Mouse (Mus musculus) CD8-positive naive resting alpha-beta T cell, adult 2 months (primary cell): ENCODE measurements around the gene Rimkla.

Source experiments
- DNase-seq, 2 experiments: peaks; one replicate each; pipeline ENCODE4 v3.0.0; 2022; ENCODE audit warnings: low read depth in 2 of 2, low spot score in 2 of 2

Rimkla gene

DNA sequence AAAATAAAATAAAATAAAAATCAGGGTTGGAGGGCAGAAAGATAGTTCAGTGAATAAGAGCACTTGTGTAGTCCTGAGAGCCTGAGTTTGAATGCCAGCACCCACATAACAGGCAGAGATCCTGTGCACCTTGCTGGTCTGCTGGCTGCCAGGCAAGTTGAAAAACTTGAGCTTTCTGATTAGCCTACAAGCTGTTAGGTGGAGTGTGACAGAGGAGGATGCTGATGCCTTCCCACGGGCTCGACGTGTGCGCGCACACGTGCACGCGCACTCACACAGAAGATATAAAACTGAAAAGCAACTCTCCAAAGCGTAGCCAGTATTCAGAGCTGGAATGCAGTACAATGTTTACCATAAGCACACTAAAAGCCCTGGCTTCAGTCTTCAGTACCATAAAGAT lies 19.9 kb downstream of the Rimkla start:
- DNase-seq: no peak

DNA sequence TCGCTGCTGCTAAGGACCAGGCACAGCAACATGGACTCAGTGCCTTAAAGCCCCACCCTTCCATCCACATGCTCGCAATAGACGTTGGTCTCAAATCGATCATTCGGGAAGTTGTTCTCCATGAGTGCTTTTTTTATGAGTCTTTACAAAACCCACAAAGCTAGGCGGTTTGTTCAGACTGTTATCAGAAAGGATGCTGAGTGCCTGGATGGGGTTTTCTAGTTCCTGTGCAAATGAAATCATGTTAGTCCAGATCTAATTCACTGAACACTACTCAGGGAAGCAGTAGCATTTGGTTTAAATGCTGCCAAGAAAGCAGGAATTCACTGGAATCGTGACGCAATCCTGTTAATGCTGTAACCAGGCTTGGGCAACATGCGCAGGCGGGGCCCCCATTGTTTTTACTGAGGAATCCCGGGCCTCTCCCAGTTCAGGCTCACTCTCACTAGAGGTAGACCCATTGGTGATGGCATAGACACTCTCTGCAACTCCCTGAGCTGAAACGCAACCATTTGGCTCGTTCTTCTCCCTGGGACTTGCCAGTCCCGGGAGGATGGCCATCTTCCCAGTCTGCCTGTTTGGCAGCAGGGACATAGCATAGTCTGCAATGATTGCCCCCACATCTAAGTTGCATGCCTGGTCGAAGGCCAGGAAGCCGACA lies 24.6 kb downstream of the Rimkla start:
- no peak for DNase-seq

DNA sequence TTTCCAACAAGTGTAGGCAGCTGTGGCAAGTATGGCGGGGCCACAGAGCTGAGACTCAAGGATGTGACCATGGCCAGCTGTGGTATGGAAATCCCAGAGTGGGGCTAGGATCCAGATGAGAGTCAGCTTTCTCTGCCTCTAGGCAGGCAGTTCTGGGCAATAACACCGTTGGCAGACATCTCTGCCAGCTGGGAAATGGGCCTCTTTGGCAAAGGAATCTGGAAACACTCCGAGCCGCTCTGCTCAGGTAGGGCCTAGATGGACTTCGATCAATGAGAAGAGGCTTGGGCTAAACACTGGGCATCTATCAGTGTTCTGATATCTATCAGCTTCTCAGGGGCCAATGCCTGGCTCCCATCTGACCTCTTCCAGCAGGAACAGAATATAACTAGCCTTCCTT lies 26.6 kb downstream of the Rimkla start:
- DNase-seq: no peak

DNA sequence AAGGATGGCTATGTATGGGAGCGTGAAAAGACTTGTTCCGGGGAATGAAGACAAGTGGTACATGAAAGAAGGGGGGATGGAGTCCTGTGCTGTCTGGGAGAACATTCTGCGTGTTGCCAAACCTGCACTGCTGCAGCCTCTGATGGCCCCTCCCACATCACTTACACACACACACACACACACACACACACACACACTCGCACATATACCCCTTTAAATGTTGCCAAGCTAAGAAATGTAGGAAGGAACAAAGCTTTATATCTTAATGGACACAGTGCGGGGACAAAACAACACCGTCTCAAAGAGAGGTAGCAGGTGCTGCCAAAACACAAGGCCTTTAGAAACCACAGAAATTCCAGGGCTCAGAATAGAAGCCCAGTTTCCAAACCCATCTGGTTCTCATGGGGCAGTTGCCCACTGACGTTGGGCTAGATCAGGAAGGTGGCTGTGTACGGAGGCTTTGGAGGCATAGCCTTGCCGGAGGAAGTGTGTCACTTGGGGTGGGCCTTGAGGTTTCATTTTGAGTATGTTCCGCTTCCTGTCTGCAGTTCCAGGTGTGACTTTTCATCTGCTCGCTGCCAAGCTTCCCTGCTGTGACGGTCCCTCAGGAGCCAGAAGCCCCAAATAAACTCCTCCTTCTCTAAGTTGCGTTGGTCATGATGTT lies 28.5 kb downstream of the Rimkla start:
- peak; percentile 22 to 29 for DNase-seq

DNA sequence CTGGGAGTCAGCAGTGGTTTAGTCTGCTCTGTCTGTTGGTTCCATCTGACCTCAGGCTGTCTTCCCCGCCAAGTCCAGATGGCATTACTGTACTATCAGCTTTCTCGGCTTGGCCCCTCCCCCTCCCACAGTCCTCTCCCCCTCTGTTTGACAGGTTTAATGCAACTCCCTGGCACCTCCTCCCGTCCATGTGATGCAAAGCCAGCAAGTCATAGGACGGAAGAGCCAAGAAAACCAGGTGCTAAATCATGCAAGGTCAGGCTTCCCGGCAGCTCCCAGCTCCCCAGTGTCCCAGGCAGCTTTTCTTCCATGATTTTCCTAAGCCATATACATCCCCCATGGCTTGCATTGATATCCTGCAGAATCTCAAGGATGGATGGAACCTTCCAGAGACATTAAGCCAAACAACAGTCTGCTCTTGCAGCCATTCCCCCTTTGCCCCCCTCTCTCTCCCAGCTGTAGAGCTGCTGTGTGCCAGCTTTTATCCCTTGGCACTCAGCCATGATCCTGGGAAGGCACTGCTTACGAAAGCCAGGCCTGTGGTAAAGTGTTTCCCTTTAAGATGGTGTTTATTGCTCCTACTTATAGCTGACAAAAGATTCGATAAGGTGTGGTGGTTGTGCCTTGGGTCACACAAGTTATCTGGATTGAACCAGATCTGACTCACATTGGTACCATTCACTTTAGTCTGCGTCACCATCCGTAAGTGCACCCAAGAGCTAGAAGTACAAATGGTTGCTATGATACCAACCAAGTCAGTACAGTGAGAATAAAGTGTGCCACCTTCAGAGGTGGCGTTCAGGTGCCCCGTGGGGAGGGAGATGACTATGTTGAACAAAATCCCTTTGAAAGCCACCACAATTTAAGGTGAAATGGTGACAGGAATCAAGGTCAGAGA lies 29.3 kb downstream of the Rimkla start:
- DNase-seq: peak; percentile 6 to 33

DNA sequence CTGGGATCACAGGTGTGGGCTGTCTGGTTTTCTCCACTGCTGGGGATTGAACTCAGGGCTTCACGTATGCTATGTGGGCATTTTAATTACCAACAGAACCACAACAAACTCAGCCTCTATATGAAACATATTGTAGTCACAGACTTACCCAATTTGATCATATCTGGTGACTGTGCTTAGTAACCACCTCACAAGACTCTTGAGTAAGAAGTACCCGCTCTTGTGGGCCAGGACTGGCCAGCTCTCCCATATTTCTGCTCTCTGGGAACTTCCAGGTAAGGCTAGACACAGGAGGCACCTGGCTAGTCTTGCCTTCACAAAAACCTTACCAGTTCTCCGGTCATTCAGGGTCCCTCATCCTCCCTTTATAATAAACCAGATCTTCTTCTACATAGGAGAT lies 30.0 kb downstream of the Rimkla start:
- no peak for DNase-seq

DNA sequence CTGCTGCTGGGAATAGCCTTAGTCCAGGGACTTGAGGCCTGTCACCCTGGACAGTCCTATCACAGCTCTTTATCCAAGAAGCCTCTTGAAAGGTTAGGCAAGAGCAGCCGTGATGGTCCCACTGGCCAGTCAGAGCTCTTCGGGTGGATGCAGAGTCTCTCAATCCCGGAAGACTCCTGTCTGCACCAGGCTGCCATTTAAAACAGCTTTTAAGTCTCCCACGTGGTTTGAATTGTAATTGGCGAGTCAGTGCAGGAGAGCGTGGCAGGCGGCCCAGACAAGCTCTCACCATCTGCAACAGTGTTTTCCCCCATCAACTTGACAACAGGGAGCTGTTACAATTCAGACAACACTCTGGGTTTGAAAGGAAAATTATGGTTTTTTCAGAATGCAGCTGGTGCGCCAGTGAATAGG lies 31.7 kb downstream of the Rimkla start:
- DNase-seq: no peak

DNA sequence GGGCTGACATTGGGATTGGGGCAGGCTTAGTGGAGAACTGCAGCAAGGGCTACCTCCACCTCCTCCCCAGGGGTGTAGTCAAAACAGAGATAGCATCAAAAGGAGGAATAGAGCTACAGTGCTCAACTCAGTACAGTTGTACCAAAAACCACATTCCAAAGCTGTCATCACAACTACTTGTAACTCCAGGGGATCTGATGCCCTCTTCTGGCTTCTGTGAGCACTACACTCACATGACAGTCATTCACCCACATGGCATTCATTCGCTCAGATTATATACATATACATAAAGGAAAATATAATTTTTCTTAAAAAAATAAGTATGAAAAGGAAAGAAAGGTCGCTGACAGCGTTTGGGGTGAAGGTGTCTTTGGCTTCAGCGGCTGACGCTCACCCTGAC lies 32.1 kb downstream of the Rimkla start:
- no peak for DNase-seq

DNA sequence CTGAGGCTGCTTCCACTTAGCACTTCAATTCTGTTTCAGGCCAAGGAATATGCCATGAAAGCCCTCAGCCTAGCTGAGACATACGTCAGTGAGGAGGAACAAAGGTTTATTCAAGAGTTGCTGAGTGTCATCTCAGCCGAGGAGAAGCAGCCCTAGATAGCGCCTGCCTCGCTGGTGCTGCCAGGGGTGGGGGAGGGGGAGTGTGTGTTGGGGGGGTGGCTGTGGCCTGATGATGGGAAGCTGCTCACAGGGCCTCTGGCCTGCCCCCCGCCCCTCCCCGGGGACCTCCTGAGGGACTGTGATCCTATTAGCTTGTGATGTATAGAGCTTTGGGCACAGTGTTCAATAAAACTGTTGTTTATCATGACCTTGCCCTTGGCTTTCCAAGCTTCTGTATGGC lies 38.9 kb downstream of the Rimkla start:
- no peak for DNase-seq

DNA sequence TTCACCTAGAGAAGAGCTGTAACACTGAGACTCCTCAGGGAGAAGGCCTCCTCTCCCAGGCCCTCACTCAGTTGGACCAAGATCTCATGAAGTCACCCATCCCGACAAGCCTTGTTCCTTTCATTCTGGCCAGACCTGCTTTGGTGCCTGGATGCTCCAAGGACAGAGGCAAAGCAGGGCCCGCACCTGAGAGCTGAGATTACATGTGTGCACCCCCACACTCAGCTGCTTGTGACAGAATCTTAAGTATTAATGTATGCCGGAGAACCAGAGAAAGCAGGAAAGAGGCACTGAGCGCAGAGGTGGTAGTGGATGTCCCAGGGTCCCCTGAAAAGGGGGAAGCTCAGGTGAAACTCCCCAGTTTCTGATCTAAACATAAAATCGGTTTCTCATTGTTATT lies 39.3 kb downstream of the Rimkla start:
- DNase-seq: no peak

DNA sequence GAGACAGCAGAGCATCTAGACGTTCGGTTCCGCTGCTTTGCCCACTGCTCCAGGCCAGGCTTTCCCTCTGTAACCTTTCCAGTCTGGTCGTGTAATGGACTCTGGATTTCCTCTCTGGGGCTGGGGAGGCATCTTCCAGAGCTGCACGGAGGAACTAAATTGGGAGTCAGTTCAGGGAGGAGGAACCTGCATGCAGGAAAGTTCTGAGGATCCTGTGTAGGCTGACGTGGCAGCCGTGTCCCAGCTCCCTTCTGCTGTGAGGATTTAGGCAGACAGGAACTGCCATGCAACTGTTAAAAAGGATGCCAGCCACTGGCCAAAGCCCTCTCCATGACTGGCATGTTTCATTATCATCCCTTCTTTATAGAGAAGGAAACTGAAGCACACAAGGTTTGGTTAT lies 42.0 kb downstream of the Rimkla start:
- DNase-seq: no peak

DNA sequence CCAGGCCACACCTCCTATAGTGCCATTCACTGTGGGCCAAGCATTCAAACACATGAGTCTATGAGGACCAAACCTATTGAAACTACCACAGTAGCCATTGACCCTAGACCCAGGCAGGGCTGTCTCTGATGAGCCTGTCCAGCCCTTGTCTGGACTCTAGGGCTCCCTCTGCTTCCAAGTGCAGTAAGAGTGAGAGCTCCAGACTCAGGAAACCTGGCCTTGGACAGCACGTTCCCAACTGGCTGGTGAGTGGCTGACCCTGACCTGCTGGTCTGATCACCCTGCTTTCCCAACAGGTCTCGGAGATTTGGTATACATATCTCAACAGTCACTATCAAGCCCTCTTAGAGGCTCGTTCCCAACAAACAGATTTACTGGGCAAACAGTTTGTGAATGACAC lies 44.6 kb downstream of the Rimkla start:
- DNase-seq: no peak

DNA sequence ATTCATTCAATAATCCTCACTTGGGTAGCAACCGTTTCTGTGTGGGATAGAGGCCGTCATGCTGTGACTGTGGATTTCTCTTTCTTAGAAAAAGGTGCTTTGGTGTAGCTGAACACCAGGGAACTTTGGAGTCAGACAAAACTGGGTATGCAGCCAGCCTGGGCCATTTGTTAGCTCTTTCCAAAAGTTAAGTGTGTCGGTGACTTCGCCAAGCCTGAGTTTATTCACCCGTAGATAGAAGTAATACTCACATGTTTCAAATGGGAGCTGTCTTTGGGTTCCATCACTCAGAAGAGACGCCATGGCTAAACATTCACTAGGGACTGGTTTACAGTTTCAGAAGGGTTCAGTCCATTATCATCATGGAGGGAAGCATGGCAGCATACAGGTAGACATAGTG lies 45.2 kb downstream of the Rimkla start:
- no peak for DNase-seq

DNA sequence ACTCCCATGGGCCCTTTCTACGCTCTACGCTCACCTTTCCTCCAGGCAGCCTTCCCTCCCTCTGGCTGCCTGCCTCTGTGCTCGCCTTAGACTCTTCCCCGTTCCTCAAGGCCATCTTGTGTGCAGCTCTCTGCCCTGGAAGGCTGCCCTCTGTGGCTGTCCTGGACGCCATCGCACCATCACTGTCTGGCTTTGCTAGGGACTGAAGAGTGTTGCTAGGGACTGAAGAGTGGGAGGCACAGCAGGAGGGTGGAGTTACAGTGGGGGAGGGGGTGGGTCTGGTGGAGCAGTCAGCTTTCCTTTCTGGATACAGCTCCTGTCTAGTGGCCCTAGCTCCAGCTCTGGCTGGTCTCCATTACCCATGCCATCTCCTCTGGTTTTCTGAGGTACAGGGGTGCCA lies 49.9 kb downstream of the Rimkla start:
- no peak for DNase-seq

DNA sequence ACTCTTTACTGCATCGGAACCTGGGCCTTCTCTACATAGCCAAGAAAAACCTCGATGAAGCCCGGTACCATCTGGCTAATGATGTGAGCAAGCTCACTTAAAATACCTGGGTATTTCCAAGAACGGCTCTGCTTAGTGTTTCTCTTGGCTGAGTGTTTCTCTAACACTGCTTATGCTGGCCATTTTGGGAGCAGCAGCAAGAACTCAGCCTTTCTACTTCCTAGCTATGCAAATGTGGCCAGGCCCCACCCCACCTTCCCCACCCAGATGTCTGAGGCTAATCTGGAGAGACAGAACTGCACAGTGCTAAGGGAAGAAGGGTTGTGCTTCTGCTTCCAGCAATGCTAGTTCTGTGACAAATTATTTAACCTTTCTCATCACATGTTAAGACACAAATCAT lies 50.6 kb downstream of the Rimkla start:
- no peak for DNase-seq

DNA sequence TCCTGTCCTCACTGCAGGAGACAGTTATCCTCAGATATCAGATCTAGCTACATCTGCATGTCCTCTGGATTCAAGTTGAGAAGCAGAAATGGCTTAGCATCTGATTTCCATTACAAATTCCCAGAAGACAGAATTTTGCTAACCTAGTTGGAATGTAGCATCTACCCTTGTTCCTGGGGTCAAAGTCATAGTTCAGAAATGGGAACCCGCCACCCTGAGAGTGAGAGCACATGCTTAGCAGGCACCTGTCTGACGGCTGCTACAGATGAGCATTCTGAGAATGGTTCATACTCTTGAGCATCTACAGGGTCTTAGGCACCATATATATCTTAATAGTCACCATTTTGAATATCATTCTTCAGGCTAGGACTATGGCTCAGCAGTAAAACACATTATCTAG lies 54.5 kb downstream of the Rimkla start:
- no peak for DNase-seq

DNA sequence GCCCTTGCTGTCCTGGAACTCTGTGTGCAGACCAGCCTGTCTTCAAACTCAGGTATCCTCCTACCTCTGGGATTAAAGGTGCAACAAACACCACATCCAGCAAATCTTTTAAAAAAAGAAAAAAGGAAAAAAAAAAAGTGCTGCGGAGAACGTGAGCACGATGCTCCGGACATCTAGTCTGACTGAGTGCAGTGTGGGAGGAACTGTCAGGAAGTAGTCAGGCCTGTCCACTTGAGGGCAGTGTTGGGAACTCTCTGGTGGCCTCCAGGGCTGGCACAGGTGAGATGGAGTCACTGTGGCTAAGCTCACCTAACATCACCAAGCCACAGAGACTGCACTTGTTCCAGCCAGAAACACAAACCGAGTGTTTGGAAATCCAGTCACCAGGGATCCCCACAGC lies 61.8 kb downstream of the Rimkla start:
- DNase-seq: peak in 1 of 2 experiments; percentile 21

DNA sequence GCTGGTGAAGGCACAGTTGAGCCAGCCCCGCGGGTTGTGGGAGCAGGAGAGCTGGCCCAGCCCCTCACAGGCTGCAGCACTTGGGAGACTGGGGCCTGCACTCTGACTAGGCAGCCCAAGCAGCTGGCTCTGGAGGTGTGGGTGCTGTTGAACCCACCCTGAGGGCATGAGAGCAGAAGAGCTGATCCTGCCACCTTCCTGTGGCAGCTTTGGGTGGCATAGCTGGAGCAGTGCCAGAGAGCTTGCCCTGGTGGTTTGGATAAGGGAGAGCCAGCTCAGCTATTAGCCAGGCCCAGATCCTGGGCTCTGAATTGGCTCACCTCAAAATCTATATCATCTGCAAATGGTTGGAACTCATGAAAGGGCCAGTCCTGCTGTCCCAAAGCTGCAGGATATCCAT lies 64.7 kb downstream of the Rimkla start:
- DNase-seq: no peak

DNA sequence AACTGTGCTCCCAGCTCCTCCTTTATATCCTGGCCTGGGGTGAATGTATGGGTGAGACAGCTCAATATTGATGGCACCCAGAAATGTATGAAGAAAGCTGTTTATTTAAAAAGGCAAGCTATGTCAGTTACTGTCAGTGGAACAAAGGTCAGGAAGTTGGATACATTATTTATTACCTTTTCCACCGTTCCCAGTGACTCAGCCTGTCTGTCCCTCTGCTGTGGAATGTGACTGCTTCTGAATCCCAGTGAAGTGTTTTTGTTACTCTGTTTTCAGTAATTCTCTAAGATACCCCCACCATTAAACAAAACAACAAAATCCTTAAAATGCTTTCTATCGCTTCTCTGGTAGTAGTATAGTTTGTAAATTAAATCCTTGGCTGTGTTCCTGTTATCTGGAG lies 66.8 kb downstream of the Rimkla start:
- DNase-seq: no peak

DNA sequence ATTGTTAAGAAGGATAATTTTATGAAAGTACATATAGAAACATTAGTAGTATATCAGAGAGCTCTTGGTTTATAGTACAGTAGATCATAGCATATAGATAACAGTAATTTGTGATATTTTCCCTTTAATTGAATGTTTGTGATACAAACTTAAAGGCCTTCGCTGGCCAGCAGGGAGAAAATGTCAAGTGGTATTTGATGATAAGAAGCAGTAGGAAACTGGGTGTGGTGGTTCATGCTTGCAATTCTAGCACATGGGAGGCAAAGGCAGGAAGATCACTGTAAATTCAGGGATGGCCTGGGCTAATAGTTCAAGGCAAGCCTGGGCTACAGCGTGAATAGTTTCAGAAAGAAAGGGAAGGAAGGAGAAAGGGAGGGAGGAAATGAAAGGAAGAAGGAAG lies 67.4 kb downstream of the Rimkla start:
- DNase-seq: no peak

DNA sequence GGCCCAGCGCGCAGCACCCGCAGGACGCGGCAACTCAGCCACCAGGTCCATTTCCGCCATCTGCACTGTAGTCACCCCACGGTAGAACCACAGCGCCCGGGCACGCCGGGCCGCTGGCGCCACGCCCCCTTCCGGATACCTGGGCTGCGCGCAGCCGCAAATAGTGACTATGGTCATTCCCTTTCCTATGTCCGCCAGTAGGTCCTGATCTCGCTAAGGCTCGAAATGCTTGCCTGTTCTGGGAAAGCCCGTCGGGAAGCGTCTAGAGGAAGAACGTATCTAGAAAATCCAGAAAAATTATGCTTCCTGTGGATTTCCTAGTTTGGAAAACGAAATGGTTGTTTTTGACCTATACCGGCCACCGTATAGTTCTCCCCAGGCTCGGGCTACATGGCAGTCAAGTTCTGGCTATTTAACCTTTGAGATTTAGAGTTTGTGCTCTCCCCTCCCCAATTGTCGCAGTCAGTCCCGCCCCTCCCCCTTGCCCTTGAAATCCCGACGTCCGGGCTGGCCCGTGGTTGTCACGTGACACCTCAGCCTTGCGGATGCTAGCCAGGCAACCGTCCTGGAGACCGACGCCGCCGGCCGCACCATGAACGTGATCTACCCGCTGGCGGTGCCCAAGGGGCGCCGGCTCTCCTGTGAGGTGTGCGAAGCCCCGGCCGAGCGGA lies 70.0 kb downstream of the Rimkla start, which contains the start of the genes Ppcs and Zmynd12:
Gene Ppcs, minus strand, starts transcription at position 127 of the 671 bp plus-strand sequence.
Gene Zmynd12, plus strand, starts transcription at position 521 of the 671 bp plus-strand sequence.
- peak; percentile 84 for DNase-seq
